Mouse (Mus musculus) gastrocnemius, adult 18-20 months (tissue): ENCODE data around the gene St3gal6. TPM values are rescaled to one million over a fixed set of nuclear protein-coding genes. Genes with fewer than 3 reads are reported as not detected.

Source experiments
- DNase-seq: peaks from one replicate; pipeline ENCODE4 v3.0.0; 2021; ENCODE audit warnings: low spot score
- long read RNA-seq, 2 experiments: library from polyadenylated mRNA; stranded (forward); transcript quantifications; one replicate each; pipeline ENCODE4 v2.0.0; 2021
- total RNA-seq, 2 experiments: library from RNA; stranded (reverse); gene quantifications; 2 replicates each; pipeline ENCODE4 v1.2.3; 2021

Gene St3gal6
- 100 to 1,000 TPM; 166 to 178 TPM for total RNA-seq
- long read RNA-seq, experiment 1, full-length matches to known transcripts = 23 of 79 reads
- long read RNA-seq, experiment 1, partial matches to known transcripts = 28 of 79 reads
- long read RNA-seq, experiment 1, other reads (novel, unspliced or antisense) = 28 of 79 reads
- long read RNA-seq, experiment 2, full-length matches to known transcripts = 21 of 66 reads
- long read RNA-seq, experiment 2, partial matches to known transcripts = 19 of 66 reads
- long read RNA-seq, experiment 2, other reads (novel, unspliced or antisense) = 26 of 66 reads

GRCm38 (mm10) chr16:58523972-58524850 lies at the start of gene St3gal6:
TSS of gene St3gal6 (minus strand) at chr16:58524243.
- no peak for DNase-seq

GRCm38 (mm10) chr16:58570694-58571264 lies 46.7 kb upstream of the St3gal6 start:
- DNase-seq = no peak

GRCm38 (mm10) chr16:58561196-58561595 lies 37.2 kb upstream of the St3gal6 start:
- no peak for DNase-seq

GRCm38 (mm10) chr16:58556067-58556830 lies 32.2 kb upstream of the St3gal6 start:
- no peak for DNase-seq

GRCm38 (mm10) chr16:58554673-58555072 lies 30.6 kb upstream of the St3gal6 start:
- DNase-seq = no peak

GRCm38 (mm10) chr16:58548042-58548441 lies 24.0 kb upstream of the St3gal6 start:
- DNase-seq = no peak

GRCm38 (mm10) chr16:58546128-58546527 lies 22.1 kb upstream of the St3gal6 start:
- DNase-seq = no peak

GRCm38 (mm10) chr16:58539490-58539889 lies 15.4 kb upstream of the St3gal6 start:
- no peak for DNase-seq

- DNase-seq = no peak
Measured at GRCm38 (mm10) chr16:58539011-58539410, 15.0 kb upstream of the St3gal6 start.

- DNase-seq = no peak
Measured at GRCm38 (mm10) chr16:58536076-58536475, 12.0 kb upstream of the St3gal6 start.

- no peak for DNase-seq
Measured at GRCm38 (mm10) chr16:58535236-58535635, 11.2 kb upstream of the St3gal6 start.

GRCm38 (mm10) chr16:58534245-58535142 lies 10.5 kb upstream of the St3gal6 start:
- no peak for DNase-seq

- no peak for DNase-seq
Measured at GRCm38 (mm10) chr16:58533742-58534141, 9.7 kb upstream of the St3gal6 start.

- no peak for DNase-seq
Measured at GRCm38 (mm10) chr16:58533254-58533653, 9.2 kb upstream of the St3gal6 start.

GRCm38 (mm10) chr16:58532511-58532910 lies 8.5 kb upstream of the St3gal6 start:
- DNase-seq = no peak

- no peak for DNase-seq
Measured at GRCm38 (mm10) chr16:58527817-58528216, 3.8 kb upstream of the St3gal6 start.

GRCm38 (mm10) chr16:58526729-58527128 lies 2.7 kb upstream of the St3gal6 start:
- no peak for DNase-seq

GRCm38 (mm10) chr16:58525832-58526231 lies 1.8 kb upstream of the St3gal6 start:
- no peak for DNase-seq

GRCm38 (mm10) chr16:58523044-58523859 lies 791 bp downstream of the St3gal6 start:
- peak; percentile 75 for DNase-seq

GRCm38 (mm10) chr16:58522677-58523043 lies 1.4 kb downstream of the St3gal6 start:
- DNase-seq = no peak
